Mouse (Mus musculus) midbrain, embryonic 16.5 days (tissue): Measurements from ENCODE around the gene Tlx3. TPM values are rescaled to one million over a fixed set of nuclear protein-coding genes. Genes with fewer than 3 reads are reported as not detected.

Experiments
- ATAC-seq: fragments of 200-750 bp; cut with Nextera tagmentation; 2 replicates; pipeline ENCODE4 v1.8.0; 2017; ENCODE audit warnings: moderate TSS enrichment
- H3K27ac ChIP-seq: fragments of 300-500 bp; sonication (generic); 2 replicates; pipeline ENCODE4 v1.5.1; 2014; ENCODE audit warnings: mild to moderate bottlenecking, low read length, mixed read lengths
- H3K27me3 ChIP-seq: fragments of 300-500 bp; sonication (generic); 2 replicates; pipeline ENCODE4 v1.6.1; 2014; ENCODE audit warnings: low read depth, low read length, mixed read lengths; ENCODE audit not compliant: control insufficient read depth, insufficient read depth
- H3K36me3 ChIP-seq: fragments of 300-500 bp; sonication (generic); 2 replicates; pipeline ENCODE4 v1.6.1; 2014; ENCODE audit warnings: mild to moderate bottlenecking, low read length, moderate library complexity, mixed read lengths; ENCODE audit not compliant: control insufficient read depth, insufficient read depth
- H3K4me1 ChIP-seq: fragments of 300-500 bp; sonication (generic); 2 replicates; pipeline ENCODE4 v1.6.1; 2014; ENCODE audit warnings: mild to moderate bottlenecking, low read length, mixed read lengths; ENCODE audit not compliant: control insufficient read depth, insufficient read depth
- H3K4me2 ChIP-seq: fragments of 300-500 bp; sonication (generic); 2 replicates; pipeline ENCODE4 v1.6.1; 2014; ENCODE audit warnings: mild to moderate bottlenecking, low read length, mixed read lengths
- H3K4me3 ChIP-seq: fragments of 300-500 bp; sonication (generic); 2 replicates; pipeline ENCODE4 v1.5.1; 2014; ENCODE audit warnings: low read depth, mild to moderate bottlenecking, low read length, moderate library complexity, mixed read lengths
- H3K9ac ChIP-seq: fragments of 300-500 bp; sonication (generic); 2 replicates; pipeline ENCODE4 v1.6.1; 2014; ENCODE audit warnings: low read depth, low read length, mixed read lengths
- H3K9me3 ChIP-seq: fragments of 300-500 bp; sonication (generic); replicated peaks from 2 replicates; pipeline ENCODE4 v1.6.1; 2014; ENCODE audit warnings: mild to moderate bottlenecking, low read length, mixed read lengths; ENCODE audit not compliant: control insufficient read depth, poor library complexity, severe bottlenecking
- WGBS: fragments of 180-500 bp; shearing (Covaris S2); extraction: QIAGEN DNeasy Blood & Tissue Kit; methylation state at CpG from one replicate; pipeline ENCODE4 v1.1.7; 2014; 5-methylcytosine and 5-hydroxymethylcytosine counted together
- polyA plus RNA-seq: library from polyadenylated mRNA; unstranded; fragments of >200 nt; fragmentation: Nextera tagmentation; extraction: Ambion mirVana; gene quantifications from 2 replicates; pipeline ENCODE4 v1.2.1, GENCODE M21; 2015

Gene Tlx3
- polyA plus RNA-seq, 1 experiment from 2014 or later, result 0.85 TPM

- no peaks in the 10 kb centered on the region for H3K9me3 ChIP-seq
- peak overlapping the region; percentile 99 for H3K4me2 ChIP-seq
- H3K9ac ChIP-seq, result peak overlapping the region; percentile 97
- H3K27me3 ChIP-seq, result no peaks in the 10 kb centered on the region
- WGBS, result 3% methylated on average over 52 of the region's 53 CpGs
- peaks cover 15% of the 10 kb centered on the region for H3K4me1 ChIP-seq
- peak overlapping the region; percentile 90 for H3K27ac ChIP-seq
- peaks cover 14% of the 10 kb centered on the region for H3K36me3 ChIP-seq
- ATAC-seq, result peak; percentile 64
- H3K4me3 ChIP-seq, result peak overlapping the region; percentile 99
These were observed 41.0 kb downstream of the Tlx3 start for GRCm38 (mm10) chr11:33162211-33162997.

- 92% methylated on average over 3 of the region's 3 CpGs for WGBS
- peaks cover 15% of the 10 kb centered on the region for H3K4me1 ChIP-seq
- no peak overlapping the region for H3K4me3 ChIP-seq
- no peaks in the 10 kb centered on the region for H3K27me3 ChIP-seq
- no peak overlapping the region for H3K9ac ChIP-seq
- ATAC-seq, result no peak
- H3K27ac ChIP-seq, result no peak overlapping the region
- H3K4me2 ChIP-seq, result no peak overlapping the region
- peaks cover 23% of the 10 kb centered on the region for H3K36me3 ChIP-seq
- H3K9me3 ChIP-seq, result no peaks in the 10 kb centered on the region
These were observed 43.6 kb downstream of the Tlx3 start for GRCm38 (mm10) chr11:33159741-33160140.

- H3K4me1 ChIP-seq, result peaks cover 15% of the 10 kb centered on the region
- no peak overlapping the region for H3K27ac ChIP-seq
- peaks cover 27% of the 10 kb centered on the region for H3K36me3 ChIP-seq
- no peak for ATAC-seq
- no peak overlapping the region for H3K4me3 ChIP-seq
- no peaks in the 10 kb centered on the region for H3K27me3 ChIP-seq
- no peak overlapping the region for H3K9ac ChIP-seq
- 82% methylated on average over 2 of the region's 2 CpGs for WGBS
- no peak overlapping the region for H3K4me2 ChIP-seq
- H3K9me3 ChIP-seq, result no peaks in the 10 kb centered on the region
These were observed 45.8 kb downstream of the Tlx3 start for GRCm38 (mm10) chr11:33157453-33158196.

- Histone ChIP-seq H3K27me3 (no peaks in the 10 kb centered on the region), H3K4me1 (peaks cover 10% of the 10 kb centered on the region), H3K4me3 (no peak overlapping the region), H3K9ac (no peak overlapping the region), H3K27ac (no peak overlapping the region), H3K4me2 (no peak overlapping the region), H3K9me3 (no peaks in the 10 kb centered on the region), H3K36me3 (peaks cover 32% of the 10 kb centered on the region)
- ATAC-seq, result no peak
- WGBS, result 88% methylated on average over 4 of the region's 4 CpGs
These were observed 46.9 kb downstream of the Tlx3 start for GRCm38 (mm10) chr11:33156436-33157015.

- H3K9me3 ChIP-seq, result no peaks in the 10 kb centered on the region
- H3K27ac ChIP-seq, result no peak overlapping the region
- H3K4me3 ChIP-seq, result no peak overlapping the region
- peaks cover 33% of the 10 kb centered on the region for H3K36me3 ChIP-seq
- ATAC-seq, result no peak
- H3K4me2 ChIP-seq, result no peak overlapping the region
- H3K9ac ChIP-seq, result no peak overlapping the region
- H3K27me3 ChIP-seq, result no peaks in the 10 kb centered on the region
- WGBS, result 92% methylated on average over 3 of the region's 3 CpGs
- H3K4me1 ChIP-seq, result 0 out of 2 replicates have a peak, but pooled peaks cover 2% of the 10 kb centered on the region
These were observed 48.9 kb downstream of the Tlx3 start for GRCm38 (mm10) chr11:33154459-33154858.

GRCm38 (mm10) chr11:33152997-33153396 lies 50.4 kb downstream of the Tlx3 start:
- peaks cover 28% of the 10 kb centered on the region for H3K36me3 ChIP-seq
- H3K4me1 ChIP-seq, result peaks cover 2% of the 10 kb centered on the region; the same call in 1 of the 2 replicates
- no peak overlapping the region for H3K4me2 ChIP-seq
- no peak overlapping the region for H3K27ac ChIP-seq
- no peak for ATAC-seq
- 97% methylated on average over 1 of the region's 1 CpGs for WGBS
- H3K9ac ChIP-seq, result no peak overlapping the region
- H3K9me3 ChIP-seq, result no peaks in the 10 kb centered on the region
- H3K4me3 ChIP-seq, result no peak overlapping the region
- no peaks in the 10 kb centered on the region for H3K27me3 ChIP-seq

GRCm38 (mm10) chr11:33151780-33152145 lies 51.6 kb downstream of the Tlx3 start:
- no peak overlapping the region for H3K4me3 ChIP-seq
- H3K27me3 ChIP-seq, result no peaks in the 10 kb centered on the region
- 85% methylated on average over 4 of the region's 4 CpGs for WGBS
- H3K36me3 ChIP-seq, result peaks cover 25% of the 10 kb centered on the region
- ATAC-seq, result no peak
- no peak overlapping the region for H3K9ac ChIP-seq
- no peak overlapping the region for H3K4me2 ChIP-seq
- no peaks in the 10 kb centered on the region for H3K9me3 ChIP-seq
- peaks cover 5% of the 10 kb centered on the region for H3K4me1 ChIP-seq
- H3K27ac ChIP-seq, result no peak overlapping the region

GRCm38 (mm10) chr11:33151128-33151779 lies 52.1 kb downstream of the Tlx3 start:
- no peak for ATAC-seq
- Histone ChIP-seq H3K4me3 (no peak overlapping the region), H3K4me2 (no peak overlapping the region), H3K4me1 (peaks cover 8% of the 10 kb centered on the region), H3K27ac (no peak overlapping the region), H3K27me3 (no peaks in the 10 kb centered on the region), H3K9me3 (no peaks in the 10 kb centered on the region), H3K36me3 (peaks cover 22% of the 10 kb centered on the region), H3K9ac (no peak overlapping the region)
- 82% methylated on average over 3 of the region's 3 CpGs for WGBS
